Mouse (Mus musculus) skeletal muscle tissue, adult 2 months (tissue): ENCODE measurements at regions not wholly inside any gene's neighbourhood (a gene's known extent, or its start where the extent isn't known, plus 50 kb on each side); places are given as distances from the start of the nearest gene placed in this dataset.

Experiments used
- DNase-seq: peaks from one replicate; pipeline ENCODE4 v3.0.0-alpha.2; 2012; ENCODE audit warnings: low read depth, low spot score

- no peak for DNase-seq
Observed at GRCm38 (mm10) chr8:126742081-126742480, 148.3 kb upstream of the Irf2bp2 start.

DNA sequence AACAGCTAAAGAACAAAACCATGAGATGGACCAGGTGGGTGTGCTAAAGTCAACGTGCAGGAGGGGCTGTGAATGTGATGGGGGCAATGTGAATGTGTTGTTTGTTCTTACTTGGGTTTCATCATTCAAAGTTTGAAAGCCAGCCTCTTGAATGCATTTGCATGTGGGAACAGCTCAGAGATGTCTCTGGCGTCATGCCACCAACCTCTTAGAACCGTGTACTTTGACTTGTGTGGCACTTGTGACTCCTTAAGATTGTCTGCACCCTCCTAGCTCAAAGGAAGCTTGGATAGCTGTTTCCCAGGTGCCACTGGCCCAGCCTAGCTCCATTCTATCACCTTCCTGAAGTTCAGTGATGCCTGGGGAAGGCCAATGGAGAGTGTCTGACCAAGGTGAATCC lies 147.2 kb upstream of the Irf2bp2 start:
- no peak for DNase-seq

GRCm38 (mm10) chr8:126739768-126740167 lies 146.0 kb upstream of the Irf2bp2 start:
- DNase-seq, result no peak

- no peak for DNase-seq
Observed at GRCm38 (mm10) chr8:126737032-126737431, 143.2 kb upstream of the Irf2bp2 start.

GRCm38 (mm10) chr8:126736441-126736962 lies 142.7 kb upstream of the Irf2bp2 start:
- peak; percentile 97 for DNase-seq

DNA sequence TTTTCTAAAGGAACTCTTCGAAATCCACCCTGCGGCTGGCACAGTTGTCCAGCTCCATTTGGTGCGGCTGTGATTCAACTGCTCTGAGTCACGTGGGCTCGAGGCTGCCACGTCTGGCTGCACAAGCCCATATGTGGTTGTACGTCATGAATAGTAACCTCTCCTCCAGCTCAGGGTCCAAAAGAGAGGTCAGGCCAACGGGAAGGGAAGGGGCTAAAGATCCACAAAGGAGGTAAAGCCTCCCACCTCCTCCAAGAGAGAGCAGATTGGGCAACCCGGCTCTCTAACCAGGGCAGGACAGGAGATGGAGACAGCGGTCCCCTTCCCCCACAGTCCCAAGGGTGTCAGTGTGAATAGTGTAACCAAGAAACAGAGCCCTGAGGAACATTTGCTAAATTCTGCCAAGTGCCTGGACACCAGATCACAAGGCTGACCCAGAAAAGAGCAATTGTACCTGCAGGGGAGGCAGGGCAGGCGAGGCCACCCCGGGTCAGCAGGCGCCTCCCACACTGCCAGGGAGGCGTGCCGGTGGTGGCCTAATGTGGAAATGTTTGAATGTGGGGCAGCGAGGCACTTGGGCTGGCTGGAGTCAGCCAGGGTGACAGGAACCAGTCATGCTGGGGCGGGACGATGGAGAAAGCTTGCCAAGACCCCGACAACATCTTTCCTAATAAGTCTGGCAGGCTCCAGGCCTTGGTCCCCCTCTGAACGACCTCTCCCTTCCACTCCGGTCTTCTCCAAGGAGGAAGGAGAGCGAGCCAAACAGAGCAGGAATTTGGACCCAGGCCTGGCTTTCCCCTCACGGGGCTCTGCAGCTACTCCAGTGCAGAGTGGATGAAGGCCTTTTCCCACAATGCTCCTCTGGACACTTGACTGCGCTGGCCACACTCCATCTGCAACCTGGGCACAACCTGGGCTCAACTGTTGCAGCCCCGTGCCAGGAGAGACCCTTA lies 142.0 kb upstream of the Irf2bp2 start:
- peak; percentile 96 for DNase-seq

DNA sequence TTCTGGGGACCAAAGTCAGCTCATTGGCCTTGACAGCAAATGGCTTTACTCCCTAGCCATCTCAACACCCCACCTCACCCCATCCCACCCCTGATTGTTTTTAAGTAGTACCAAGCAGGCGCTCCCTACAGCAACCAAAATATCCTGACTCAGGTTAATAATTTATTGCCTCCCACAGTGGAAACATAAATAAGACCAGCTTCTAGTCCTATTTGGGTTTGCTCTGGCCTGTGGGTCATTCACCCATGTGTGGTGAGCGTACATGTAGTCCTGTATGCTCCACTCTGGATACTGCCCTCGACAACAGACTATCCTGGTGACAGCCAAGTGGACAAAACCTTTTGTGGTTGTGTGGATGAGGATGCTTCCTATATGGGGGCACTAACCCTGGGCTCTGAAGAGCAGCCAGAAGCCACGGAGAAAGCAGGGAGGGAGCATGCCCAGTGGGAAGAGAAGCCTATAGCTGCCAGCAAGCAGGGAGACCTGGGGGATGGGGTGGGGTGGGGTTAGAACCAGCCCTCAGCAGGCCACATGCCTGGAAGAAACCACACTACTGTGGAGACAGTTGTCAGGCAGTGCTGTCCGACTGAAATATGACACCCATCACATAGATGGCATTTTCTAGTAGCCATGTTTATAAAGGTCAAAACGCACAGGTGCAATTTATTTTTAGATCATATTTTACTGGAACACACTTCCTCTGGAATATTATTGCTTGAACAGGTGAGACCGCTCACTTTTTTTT lies 141.1 kb upstream of the Irf2bp2 start:
- DNase-seq, result peak; percentile 82

GRCm38 (mm10) chr8:126733779-126734178 lies 140.0 kb upstream of the Irf2bp2 start:
- DNase-seq, result peak; percentile 42

DNA sequence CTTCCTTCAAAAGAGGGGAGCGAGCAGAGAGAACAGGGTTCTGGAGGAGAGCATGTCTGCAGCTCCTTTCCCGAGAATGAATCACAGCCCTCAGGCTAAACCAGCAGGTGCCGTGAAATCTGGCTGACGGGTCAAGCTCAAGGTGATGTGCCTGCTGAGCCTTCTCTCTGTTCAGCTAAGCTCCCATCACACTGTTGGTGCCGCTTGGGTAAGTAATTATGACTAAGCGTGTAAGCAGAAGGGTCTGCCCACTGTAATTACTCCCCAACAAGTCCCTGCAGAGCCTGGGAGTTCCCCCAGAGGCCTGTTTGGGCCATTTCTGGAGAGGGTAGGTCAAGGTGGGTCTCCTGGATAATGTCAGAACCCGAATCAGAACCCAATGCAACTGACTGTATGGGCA lies 139.5 kb upstream of the Irf2bp2 start:
- no peak for DNase-seq

DNA sequence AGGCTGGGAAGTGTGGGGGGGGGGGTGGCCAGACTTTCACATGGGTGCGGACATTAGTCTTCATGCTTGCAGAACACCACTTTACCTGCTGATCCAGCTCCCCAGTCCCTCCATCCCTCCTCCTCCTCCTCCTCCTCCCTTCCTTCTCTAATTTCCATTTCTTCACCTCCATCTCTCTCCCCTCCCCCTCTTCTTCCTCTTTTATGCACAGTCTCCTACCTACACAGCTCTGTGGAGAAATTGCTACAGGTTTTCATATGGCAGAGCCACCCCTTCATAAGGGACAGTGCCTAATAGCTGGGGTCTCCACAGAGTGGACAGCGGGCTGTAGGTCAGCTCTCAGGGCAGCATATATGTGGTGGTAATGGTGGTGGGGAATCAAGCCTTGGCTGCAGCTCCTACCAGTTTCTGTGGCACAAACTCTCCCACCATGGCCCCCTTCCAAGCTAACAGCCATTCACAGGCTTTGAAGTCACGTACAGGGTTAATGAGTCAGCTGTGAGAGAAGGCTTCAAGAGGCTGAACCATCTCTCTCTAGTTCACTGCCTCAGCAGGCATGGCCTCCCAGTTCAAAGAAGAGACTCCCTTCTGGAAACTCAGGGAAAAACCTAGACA lies 136.3 kb upstream of the Irf2bp2 start:
- DNase-seq, result no peak

- no peak for DNase-seq
Observed at GRCm38 (mm10) chr8:126728987-126729632, 135.3 kb upstream of the Irf2bp2 start.

DNA sequence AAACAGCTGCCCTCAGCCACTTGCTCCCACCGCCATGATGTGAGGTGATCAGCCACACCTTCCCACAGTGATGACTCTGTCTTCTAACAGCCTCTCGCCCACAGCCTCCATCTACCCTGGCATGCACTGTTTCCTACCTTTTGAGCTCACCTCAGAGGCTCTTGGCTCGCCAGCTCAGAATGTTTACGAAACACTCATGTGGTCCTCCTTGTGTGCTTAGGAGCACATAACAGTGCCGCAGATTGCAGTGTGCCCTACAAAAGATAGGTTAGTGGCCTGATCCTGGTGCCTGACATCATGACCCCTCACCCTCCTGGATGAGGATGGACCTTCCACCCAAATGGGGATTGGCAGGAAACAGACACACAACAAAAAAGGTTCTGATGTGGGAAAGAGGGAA lies 134.3 kb upstream of the Irf2bp2 start:
- DNase-seq, result no peak

- DNase-seq, result no peak
Observed at GRCm38 (mm10) chr8:126727068-126727467, 133.3 kb upstream of the Irf2bp2 start.

DNA sequence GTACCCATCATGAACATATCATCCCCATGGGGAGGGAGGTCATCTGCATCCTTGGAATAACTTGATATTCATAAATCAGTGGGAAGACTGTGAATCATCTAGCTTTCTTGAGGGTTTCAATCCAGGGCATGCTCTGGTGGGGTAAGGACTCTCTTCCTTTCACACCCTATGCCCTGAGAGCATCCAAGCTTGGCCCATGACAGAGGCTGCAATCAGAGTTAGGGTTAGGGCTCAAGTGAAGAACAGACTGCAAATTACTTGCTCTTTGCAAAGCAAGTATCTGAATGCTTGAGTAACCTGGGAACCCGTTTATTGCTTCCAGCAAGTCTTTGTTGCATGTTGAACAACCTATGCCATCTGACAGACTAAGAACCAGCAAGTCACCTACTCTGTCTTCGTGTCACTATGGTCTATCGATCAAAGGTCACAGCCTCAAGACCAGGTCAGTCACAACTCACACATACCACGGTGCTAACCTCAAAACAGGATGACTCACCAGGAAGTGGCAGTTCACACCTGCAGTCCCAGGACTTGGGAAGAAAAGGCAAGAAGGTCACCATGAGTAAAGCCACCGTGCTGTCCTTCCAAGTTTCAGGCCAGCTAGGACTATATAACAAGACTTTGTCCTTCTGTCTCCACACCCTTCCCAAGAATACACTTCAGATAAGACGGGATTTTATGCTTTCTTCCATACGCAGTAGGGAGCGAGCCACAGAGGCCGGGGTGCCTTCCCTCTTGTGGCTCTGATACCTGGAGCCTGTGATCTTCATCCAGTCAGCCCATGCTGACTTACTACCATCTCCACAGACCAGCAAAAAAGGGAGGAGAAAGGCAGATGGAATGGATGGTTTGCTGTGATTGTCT lies 129.7 kb upstream of the Irf2bp2 start:
- no peak for DNase-seq

- DNase-seq, result no peak
Observed at GRCm38 (mm10) chr8:126721621-126722020, 127.8 kb upstream of the Irf2bp2 start.

DNA sequence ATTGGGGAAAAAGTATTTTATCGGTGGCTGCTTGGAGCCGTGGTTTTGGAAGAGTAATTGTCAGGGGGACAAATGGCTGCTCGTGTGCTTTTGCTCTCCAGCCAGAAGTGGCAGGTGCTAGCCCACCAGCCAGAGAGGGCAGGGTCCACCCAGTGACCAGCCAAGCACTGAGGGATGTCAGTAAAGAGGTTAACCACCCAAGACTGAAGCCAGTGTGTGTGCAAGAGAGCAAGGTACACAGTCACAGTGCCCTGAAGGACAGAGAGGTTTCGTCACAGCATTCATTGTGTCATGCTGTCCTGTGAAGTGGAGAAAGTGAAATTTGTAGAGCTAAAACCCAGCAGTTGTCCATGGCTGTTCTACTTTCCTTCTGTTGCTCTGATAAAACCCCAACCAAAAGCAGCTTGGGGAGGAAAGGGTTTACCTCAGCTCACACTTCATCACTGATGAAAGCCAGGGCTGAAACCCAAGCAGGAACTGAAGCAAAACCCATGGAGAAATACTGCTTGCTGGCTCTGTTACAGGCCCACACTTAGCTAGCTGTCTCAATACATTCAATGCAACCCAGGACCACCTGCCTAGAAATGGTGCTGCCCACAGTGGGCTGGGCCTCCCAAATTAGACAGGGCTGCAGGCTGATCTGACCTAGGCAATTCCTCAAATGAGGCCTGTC lies 126.8 kb upstream of the Irf2bp2 start:
- no peak for DNase-seq

- no peak for DNase-seq
Observed at GRCm38 (mm10) chr8:126719748-126720147, 126.0 kb upstream of the Irf2bp2 start.

DNA sequence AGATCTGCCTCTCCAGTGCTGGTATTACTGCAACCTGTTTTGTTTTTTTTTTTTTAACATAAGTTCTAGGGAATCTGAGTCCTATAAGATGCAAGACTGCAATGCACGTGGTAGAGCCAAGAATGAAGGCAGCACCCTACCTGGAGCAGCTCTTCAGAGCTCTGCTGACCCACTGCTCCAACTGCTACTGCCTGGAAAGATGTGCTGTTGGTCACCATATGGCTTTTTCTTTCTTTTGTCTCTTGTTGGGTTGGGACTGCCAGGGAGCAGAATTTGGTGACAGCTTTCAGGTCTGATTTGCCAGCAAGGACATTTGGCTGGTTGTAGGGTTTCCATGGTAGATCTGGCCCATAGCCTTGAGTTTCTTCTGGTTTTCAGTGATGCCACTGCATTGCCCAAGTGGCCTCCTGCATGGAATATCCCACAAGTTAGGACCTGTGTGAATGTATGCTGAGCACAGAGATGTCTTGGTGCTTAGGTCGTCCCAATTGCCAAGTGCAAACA lies 123.9 kb upstream of the Irf2bp2 start:
- no peak for DNase-seq

DNA sequence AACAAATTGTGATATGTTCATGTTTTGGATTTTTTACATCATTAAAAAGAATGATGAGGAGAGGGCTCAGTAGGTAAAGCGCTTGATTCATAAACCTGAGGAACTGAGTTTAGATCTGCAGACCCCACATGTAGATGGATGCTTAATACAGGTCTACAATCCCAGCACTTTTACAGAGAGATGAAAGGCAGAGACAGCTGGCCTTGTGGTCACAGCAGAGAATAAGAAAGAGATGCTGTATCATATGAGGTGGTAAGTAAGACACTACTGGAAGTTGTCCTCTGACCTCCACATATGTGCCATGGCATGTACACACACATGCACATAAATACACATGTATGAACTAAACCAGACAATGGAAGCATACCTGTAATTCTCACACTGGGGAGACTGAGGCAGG lies 121.9 kb upstream of the Irf2bp2 start:
- DNase-seq, result no peak
